Mouse (Mus musculus): Measurements from ENCODE around the gene Ldlr. TPM values are rescaled to one million over a fixed set of nuclear protein-coding genes. Genes with fewer than 3 reads are reported as not detected.

Ldlr gene
- polyA plus RNA-seq, 1 experiment: 11.2 TPM

DNA sequence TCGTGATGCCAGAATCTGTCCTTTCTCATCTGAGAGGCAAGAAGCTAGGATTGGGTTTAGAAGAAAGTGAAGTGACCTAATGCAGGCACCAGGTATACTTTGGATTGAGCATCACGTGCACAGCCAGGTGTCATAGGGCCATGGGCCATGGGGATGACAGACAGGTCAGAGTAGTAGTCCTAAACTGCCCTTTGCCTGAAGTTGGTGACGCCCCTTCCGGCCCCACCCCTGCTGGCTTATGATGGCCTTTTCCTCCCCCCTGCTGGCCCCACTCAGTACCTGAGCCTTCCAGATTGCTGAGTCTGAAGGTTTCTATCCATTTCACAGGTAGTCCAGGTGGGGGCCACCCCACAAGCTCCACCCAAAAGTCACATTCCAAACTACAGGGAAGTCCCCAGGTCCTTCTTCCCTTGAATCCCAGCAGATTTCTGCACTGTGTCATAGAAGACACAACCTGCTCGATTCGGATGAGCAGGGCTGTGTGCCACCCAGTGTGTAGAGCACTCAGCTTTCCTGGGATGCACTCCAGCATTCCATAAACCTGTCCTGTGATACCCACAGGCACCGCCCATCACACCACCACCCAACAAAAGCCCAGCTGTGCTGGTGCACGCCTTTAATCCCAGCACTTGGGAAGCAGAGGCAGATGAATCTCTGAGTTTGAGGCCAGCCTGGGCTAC, 16.6 kb upstream of the Ldlr start:
- no peak overlapping the region for H3K4me3 ChIP-seq (ENCODE audit: insufficient read depth, low read depth, low read length)
- H3K4me1 ChIP-seq (ENCODE audit: control insufficient read depth, insufficient read depth, insufficient read length, low read length): no peaks in the 10 kb centered on the region
- H3K27ac ChIP-seq (replicated peaks; ENCODE audit: low read depth, low read length): no peak overlapping the region

DNA sequence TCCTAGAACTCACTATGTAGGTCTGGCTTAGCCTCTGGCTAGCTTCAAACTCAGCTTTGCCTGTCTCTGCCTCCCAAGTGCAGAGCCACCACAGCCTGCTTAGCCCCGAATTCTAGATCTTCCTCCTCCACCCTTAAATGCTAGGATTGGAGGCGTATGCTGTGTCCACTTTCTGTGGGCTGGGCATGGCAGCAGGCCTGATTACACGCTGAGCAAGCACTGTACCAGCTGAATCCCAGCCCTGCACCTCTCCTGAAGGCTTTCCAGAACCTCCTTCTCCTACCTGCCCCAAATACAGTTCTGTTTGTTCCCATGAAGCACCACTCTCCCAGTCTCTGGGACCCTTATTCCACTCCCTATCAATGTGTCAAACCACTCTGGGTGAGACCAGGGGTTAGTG, 13.9 kb upstream of the Ldlr start:
- no peaks in the 10 kb centered on the region for H3K4me1 ChIP-seq (ENCODE audit: control insufficient read depth, insufficient read depth, insufficient read length, low read length)
- H3K4me3 ChIP-seq (ENCODE audit: insufficient read depth, low read depth, low read length): no peak overlapping the region
- no peak overlapping the region for H3K27ac ChIP-seq (replicated peaks; ENCODE audit: low read depth, low read length)

DNA sequence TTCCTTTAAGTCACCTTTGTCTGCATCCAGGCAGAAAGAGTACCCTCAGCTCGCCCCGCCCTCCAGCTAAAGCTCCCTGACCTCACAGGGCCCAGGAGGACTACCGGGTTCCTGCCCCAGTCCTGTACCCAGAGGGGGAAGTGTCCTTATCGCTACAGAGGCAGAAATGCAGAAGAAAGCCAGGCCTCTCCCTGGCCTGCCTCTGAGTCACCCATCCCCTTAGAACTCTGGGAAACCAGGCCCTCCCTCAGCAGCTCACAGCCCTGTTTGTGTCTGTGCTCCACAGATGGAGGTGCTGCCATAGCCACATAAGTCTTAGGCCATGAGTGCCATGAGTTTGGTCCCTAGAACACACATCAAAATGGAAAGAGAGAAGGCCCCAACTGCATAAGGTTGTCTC, 8.0 kb upstream of the Ldlr start:
- Histone ChIP-seq H3K4me3 (ENCODE audit: insufficient read depth, low read depth, low read length) (no peak overlapping the region), H3K27ac (replicated peaks; ENCODE audit: low read depth, low read length) (0 out of 2 replicates have a peak overlapping the region, but pooled peaks have one; percentile 16), H3K4me1 (ENCODE audit: control insufficient read depth, insufficient read depth, insufficient read length, low read length) (no peaks in the 10 kb centered on the region)

DNA sequence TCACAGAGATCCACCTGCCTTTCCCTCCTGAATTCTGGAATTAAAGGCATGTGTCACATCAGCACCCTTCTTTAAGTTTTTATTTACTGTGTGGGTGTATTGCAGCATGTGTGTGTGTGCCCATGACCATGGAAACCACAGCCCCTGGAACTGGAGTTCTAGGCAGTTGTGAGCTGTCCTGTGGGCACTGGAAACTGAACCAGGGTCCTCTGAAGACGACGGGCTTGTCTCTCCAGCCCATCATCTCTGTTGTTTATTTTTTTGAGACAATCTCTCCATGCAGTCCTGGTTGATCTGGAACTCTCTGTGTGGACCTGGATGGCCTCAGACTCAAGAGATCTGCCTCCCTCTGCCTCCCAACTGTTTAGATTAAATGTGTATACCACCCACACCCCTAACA, 6.3 kb upstream of the Ldlr start:
- Histone ChIP-seq H3K4me3 (ENCODE audit: insufficient read depth, low read depth, low read length) (no peak overlapping the region), H3K4me1 (ENCODE audit: control insufficient read depth, insufficient read depth, insufficient read length, low read length) (no peaks in the 10 kb centered on the region), H3K27ac (replicated peaks; ENCODE audit: low read depth, low read length) (no peak overlapping the region)

DNA sequence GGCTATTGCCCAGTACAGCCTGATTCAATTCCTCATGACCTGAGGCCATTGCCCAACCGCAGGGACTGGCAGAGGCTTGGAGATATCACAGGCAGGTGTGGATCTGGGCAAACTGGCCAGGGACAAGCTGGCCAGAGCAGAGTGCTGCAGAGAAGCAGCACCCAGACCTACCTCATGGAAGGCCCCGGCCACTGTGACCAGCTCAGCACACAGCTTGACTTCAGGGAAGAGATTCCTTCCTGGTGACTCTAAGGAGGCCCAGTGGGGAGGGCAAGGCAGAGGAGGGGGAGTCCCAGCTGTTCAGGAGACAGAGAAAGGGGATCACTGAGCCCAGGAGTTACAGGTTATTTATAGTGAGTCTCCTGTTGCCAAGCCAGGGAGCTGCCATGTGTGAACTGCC, 2.2 kb upstream of the Ldlr start:
- Histone ChIP-seq H3K4me3 (ENCODE audit: insufficient read depth, low read depth, low read length) (no peak overlapping the region), H3K27ac (replicated peaks; ENCODE audit: low read depth, low read length) (no peak overlapping the region), H3K4me1 (ENCODE audit: control insufficient read depth, insufficient read depth, insufficient read length, low read length) (no peaks in the 10 kb centered on the region; the same call in 1 of the 2 replicates)

DNA sequence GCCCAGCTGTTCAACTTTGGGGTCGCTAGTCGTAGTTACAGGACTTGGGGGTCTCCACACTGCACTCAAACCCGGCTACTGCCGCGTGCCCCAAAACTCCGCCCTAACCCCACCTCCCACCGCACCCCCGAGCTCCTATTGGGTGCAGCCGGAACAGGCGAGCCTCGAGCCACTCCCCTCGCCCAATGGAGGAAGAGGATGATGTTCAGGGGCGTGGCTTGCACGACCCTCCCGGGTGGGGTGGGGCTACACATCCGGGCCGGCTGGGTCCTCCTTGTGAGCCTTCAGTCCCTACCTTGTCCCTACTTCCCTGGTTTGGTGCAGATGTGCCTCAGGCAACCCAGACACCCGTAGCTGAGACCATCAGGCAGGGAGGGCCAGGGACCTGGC, 859 bp downstream of the Ldlr start:
- H3K27ac ChIP-seq (replicated peaks; ENCODE audit: low read depth, low read length): peak overlapping the region; percentile 59
- H3K4me3 ChIP-seq (ENCODE audit: insufficient read depth, low read depth, low read length): peak overlapping the region; percentile 83
- H3K4me1 ChIP-seq (ENCODE audit: control insufficient read depth, insufficient read depth, insufficient read length, low read length): peaks cover 2% of the 10 kb centered on the region; the same call in 1 of the 2 replicates

DNA sequence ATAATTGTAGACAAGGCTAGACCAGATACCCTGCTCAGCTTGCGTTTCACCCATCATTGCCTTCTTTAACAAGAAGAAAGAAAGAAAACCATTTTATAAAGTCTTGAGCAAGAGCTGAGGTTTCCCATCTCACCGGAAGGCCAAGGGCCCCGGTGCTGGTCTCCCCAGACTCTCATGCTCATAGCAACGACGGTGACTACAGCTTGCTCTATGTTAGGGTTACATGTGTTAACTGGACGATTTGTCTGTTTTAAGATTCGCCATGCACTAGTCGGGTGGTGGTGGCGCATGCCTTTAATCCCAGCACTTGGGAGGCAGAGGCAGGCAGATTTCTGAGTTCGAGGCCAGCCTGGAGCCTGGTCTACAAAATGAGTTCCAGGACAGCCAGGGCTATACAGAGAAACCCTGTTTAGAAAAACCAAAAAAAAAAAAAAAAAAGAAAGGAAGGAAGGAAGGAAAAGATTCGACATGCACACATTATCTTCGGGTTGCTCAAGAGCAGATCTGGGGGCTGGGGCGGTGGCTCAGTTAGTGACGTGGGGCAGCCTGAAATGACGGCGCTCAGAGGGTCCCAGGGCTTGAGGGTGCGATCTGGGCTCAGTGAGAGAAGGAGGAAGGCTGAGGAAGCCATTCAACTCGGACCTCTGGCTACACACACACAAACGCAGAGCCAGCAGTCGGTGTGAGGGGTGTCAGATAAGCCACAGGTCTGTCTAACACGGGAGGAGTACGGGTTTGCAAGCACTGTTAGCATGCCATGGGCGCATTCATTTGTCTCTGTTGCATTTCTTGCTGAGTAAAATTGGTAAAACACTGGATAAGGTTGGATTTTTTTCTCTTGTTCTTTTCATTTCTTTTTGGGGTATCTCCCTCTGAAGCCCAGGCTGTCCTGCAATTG, 2.2 kb downstream of the Ldlr start:
- H3K4me3 ChIP-seq (ENCODE audit: insufficient read depth, low read depth, low read length): peak overlapping the region; percentile 83
- H3K4me1 ChIP-seq (ENCODE audit: control insufficient read depth, insufficient read depth, insufficient read length, low read length): peaks cover 2% of the 10 kb centered on the region; the same call in 1 of the 2 replicates
- H3K27ac ChIP-seq (replicated peaks; ENCODE audit: low read depth, low read length): no peak overlapping the region; the same call in 1 of the 2 replicates

DNA sequence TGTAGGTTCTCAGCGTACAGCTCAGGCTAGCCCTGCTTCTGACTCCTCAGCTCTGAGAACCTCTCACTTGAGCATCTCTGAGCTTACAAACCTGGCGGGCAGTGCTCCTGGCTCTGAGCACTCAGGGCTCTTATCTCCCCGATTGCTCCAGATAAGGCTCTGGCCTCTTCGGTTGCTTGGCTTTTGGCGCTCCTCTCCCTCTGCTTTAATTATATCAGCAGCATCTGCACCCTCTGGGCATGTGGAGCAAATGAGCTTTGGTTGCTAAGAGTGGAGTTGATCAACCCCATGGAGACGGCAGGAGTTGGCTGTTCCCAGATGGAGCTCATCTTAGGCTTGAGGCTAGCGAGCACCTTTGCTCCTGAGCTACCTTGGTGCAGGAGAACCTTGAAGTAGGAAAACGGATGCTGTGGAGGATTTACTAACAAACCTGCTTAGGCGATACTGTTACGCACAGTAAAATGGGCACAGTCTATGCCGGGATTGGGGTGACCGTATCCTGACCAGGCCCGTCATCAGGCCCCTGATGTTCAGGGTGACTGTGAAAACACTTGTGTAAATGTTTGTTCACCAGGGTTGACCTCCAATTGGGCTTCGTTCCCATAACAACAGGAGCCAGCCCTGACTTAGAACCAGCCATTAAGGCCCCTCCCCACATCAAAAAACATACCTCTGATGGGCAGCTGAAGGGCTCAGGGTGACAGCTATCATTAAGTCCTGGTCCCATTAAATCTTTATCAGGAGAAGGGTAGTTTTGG, 3.1 kb downstream of the Ldlr start:
- Histone ChIP-seq H3K27ac (replicated peaks; ENCODE audit: low read depth, low read length) (no peak overlapping the region), H3K4me3 (ENCODE audit: insufficient read depth, low read depth, low read length) (no peak overlapping the region), H3K4me1 (ENCODE audit: control insufficient read depth, insufficient read depth, insufficient read length, low read length) (peaks cover 2% of the 10 kb centered on the region; the same call in 1 of the 2 replicates)

DNA sequence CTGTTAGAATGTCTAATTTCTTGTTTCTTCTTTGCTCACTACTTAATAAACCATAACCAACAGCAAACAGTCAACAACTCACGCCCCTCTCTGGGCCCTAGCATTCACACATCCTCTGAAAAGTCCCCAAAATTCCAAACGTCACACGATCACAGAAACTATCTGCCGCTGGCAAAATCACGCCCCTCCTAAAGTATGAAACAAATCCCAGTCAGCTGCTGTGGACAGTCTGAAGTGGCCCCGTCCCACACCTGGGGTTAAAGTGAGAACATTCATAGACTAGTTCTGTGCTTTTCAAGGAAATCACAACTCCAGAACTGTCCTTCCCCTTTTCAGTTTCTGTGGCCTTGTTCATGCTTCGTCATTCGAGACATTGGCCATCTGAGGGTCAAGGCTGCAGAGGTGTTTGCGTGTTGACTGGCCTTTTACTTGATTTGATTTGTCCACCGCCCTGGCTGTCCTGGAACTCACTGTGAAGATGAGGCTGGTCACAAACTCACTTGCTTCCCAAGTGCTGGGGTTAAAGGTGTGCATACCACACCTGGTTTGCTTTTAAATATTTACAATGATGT, 5.1 kb downstream of the Ldlr start:
- H3K27ac ChIP-seq (replicated peaks; ENCODE audit: low read depth, low read length): no peak overlapping the region
- H3K4me1 ChIP-seq (ENCODE audit: control insufficient read depth, insufficient read depth, insufficient read length, low read length): peaks cover 2% of the 10 kb centered on the region; the same call in 1 of the 2 replicates
- no peak overlapping the region for H3K4me3 ChIP-seq (ENCODE audit: insufficient read depth, low read depth, low read length)

DNA sequence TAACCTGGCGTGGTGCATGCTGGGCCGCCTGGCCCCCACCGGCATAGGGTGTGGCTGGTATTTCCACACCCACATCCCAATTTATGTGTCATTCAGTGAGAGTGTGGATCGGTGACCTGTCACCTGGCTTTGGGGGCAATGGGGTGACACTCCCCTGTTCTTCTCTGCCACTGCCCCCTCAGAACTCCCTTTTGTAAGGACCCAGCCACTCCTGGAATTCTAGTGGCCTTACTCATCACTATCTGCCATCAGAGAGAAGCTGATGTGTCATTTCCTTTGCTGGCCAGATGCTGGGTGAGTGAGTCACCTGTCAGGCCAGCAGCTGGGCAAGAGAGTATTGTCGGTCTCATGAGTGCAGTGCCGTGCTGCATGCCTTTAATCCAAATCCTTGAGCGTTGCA, 6.0 kb downstream of the Ldlr start:
- Histone ChIP-seq H3K27ac (replicated peaks; ENCODE audit: low read depth, low read length) (no peak overlapping the region), H3K4me1 (ENCODE audit: control insufficient read depth, insufficient read depth, insufficient read length, low read length) (peaks cover 2% of the 10 kb centered on the region; the same call in 1 of the 2 replicates)

DNA sequence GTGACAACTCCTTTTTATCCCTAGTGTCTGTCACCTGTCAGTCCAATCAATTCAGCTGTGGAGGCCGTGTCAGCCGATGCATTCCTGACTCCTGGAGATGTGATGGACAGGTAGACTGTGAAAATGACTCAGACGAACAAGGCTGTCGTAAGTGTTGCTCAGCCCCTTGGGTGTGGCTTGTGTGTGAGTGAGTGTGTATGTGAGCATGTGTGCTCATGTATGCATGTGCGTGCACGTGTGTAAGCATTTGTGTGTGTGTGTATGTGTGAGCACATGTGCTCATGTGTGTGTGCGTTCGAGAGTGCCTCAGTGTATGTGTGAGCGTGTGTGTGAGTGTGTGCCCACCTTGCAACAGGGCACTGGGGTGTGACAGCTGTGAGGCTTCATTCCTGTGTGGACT, 9.0 kb downstream of the Ldlr start:
- Histone ChIP-seq H3K27ac (replicated peaks; ENCODE audit: low read depth, low read length) (no peak overlapping the region), H3K4me3 (ENCODE audit: insufficient read depth, low read depth, low read length) (no peak overlapping the region), H3K4me1 (ENCODE audit: control insufficient read depth, insufficient read depth, insufficient read length, low read length) (no peaks in the 10 kb centered on the region; the same call in 1 of the 2 replicates)

More for the DNA sequence above, 6.0 kb downstream of the Ldlr start:
- H3K4me3 ChIP-seq (ENCODE audit: insufficient read depth, low read depth, low read length): no peak overlapping the region

DNA sequence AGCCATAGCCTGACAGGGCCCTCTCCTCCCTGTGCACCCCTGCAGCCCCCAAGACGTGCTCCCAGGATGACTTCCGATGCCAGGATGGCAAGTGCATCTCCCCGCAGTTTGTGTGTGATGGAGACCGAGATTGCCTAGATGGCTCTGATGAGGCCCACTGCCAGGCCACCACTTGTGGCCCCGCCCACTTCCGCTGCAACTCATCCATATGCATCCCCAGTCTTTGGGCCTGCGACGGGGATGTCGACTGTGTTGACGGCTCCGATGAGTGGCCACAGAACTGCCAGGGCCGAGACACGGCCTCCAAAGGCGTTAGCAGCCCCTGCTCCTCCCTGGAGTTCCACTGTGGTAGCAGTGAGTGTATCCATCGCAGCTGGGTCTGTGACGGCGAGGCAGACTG, 10.2 kb downstream of the Ldlr start:
- Histone ChIP-seq H3K4me1 (ENCODE audit: control insufficient read depth, insufficient read depth, insufficient read length, low read length) (no peaks in the 10 kb centered on the region; the same call in 1 of the 2 replicates), H3K4me3 (ENCODE audit: insufficient read depth, low read depth, low read length) (no peak overlapping the region), H3K27ac (replicated peaks; ENCODE audit: low read depth, low read length) (no peak overlapping the region)

DNA sequence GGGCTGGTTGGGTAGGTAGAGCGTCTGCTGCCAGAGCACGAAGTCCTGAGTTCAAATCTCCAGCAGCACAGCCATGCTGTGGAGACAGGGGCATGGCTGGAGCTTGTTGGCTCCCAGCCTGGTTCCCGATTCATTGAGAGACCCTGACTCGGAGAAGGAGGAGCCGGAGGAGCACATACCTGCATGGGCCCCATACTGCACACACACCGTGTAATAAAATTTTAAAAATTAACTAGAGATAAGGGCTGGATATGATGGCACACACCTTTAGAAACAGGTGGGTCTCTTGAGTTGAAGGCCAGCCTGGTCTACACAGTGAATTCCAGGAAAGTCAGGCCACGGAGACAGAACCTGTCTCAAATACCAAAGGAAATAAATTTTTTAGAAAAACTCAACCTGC, 10.7 kb downstream of the Ldlr start:
- Histone ChIP-seq H3K4me1 (ENCODE audit: control insufficient read depth, insufficient read depth, insufficient read length, low read length) (no peaks in the 10 kb centered on the region; the same call in 1 of the 2 replicates), H3K27ac (replicated peaks; ENCODE audit: low read depth, low read length) (no peak overlapping the region), H3K4me3 (ENCODE audit: insufficient read depth, low read depth, low read length) (no peak overlapping the region)

DNA sequence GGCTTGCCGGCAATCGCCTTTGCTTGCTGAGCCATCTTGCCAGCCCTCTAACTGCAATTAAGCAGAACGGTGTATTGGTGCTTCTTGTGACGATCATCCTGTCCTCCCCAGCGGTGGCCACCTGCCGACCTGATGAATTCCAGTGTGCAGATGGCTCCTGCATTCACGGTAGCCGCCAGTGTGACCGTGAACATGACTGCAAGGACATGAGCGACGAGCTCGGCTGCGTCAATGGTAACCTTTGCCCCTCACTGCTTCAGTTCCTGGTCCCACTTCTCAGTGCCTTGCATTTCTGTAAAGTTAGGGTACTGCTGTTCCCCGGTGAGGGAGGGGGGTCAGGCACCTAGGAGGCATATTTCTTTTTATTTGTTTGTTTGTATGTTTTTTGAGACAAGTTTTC, 11.8 kb downstream of the Ldlr start:
- Histone ChIP-seq H3K4me3 (ENCODE audit: insufficient read depth, low read depth, low read length) (no peak overlapping the region), H3K4me1 (ENCODE audit: control insufficient read depth, insufficient read depth, insufficient read length, low read length) (no peaks in the 10 kb centered on the region), H3K27ac (replicated peaks; ENCODE audit: low read depth, low read length) (no peak overlapping the region)

DNA sequence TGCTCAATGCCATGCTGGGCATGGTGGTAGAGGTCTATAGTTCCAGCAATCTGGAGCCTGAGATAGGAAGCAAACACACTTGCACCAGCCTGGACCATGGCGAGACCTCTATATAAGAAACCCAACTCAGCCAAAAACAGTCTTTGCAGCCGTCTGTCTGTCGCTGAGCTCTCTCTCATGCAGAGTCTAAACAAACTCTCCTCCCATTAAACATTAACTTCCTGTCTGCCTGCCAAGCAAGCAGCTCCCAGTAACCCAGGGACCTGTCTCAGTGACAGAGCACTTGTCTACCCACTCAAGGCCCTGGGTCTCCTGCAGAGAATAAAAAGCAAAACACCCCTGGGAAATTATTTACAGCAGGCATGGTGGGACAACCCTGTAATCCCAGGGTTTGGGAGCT, 13.3 kb downstream of the Ldlr start:
- no peak overlapping the region for H3K4me3 ChIP-seq (ENCODE audit: insufficient read depth, low read depth, low read length)
- no peaks in the 10 kb centered on the region for H3K4me1 ChIP-seq (ENCODE audit: control insufficient read depth, insufficient read depth, insufficient read length, low read length)
- no peak overlapping the region for H3K27ac ChIP-seq (replicated peaks; ENCODE audit: low read depth, low read length)
